Mouse (Mus musculus) MEL (cell line): ENCODE results near the gene Gm26657.

Experiments
- CHD1 ChIP-seq: IDR thresholded peaks from 2 replicates; pipeline ENCODE4 v1.6.1; 2012; ENCODE audit warnings: low read depth, mild to moderate bottlenecking, inconsistent platforms, low read length, improper control_type of control experiment
- CTCF ChIP-seq, 3 experiments: IDR thresholded peaks in 2 of 3; conservative IDR thresholded peaks in 1 of 3; 2 replicates each; pipeline ENCODE4 v1.5.1; 2011 to 2012; ENCODE audit warnings: low read length in 3 of 3, low read depth in 2 of 3, mild to moderate bottlenecking in 2 of 3, improper control_type of control experiment in 1 of 3, inconsistent platforms in 1 of 3, mixed read lengths in 1 of 3, moderate library complexity in 1 of 3; ENCODE audit not compliant: control insufficient read depth in 1 of 3, insufficient read depth in 1 of 3, poor library complexity in 1 of 3, severe bottlenecking in 1 of 3
- MAFK ChIP-seq: IDR thresholded peaks from 2 replicates; pipeline ENCODE4 v1.6.1; 2011; ENCODE audit warnings: low read depth, mild to moderate bottlenecking, low read length, improper control_type of control experiment, borderline replicate concordance
- POLR2A ChIP-seq, 2 experiments: IDR thresholded peaks; 2 replicates each; pipeline ENCODE4 v1.6.1; 2011 to 2012; ENCODE audit warnings: low read length in 2 of 2, mild to moderate bottlenecking in 2 of 2, control low read depth in 1 of 2, improper control_type of control experiment in 1 of 2, low read depth in 1 of 2, moderate library complexity in 1 of 2; ENCODE audit not compliant: control insufficient read depth in 1 of 2, insufficient read depth in 1 of 2, poor library complexity in 1 of 2
- TBP ChIP-seq: IDR thresholded peaks from 2 replicates; pipeline ENCODE4 v1.8.0; 2011; ENCODE audit warnings: low read depth, low read length, improper control_type of control experiment

GRCm38 (mm10) chr4:56740611-56741010, 741 bp downstream of the Gm26657 start:
- TF ChIP-seq POLR2A (IDR thresholded peaks at IDR 0.05; ENCODE audit: control insufficient read depth in 1 of 2, insufficient read depth in 1 of 2, low read depth in 1 of 2, low read length in 2 of 2, poor library complexity in 1 of 2) (no peak), MAFK (no peak), CTCF (IDR thresholded peaks at IDR 0.05 in 2 of 3, conservative IDR thresholded peaks at IDR 0.05 in 1 of 3; ENCODE audit: control insufficient read depth in 1 of 3, insufficient read depth in 1 of 3, low read depth in 2 of 3, low read length in 3 of 3, poor library complexity in 1 of 3, severe bottlenecking in 1 of 3) (no peak), CHD1 (no peak), TBP (no peak)
